Mouse (Mus musculus) left cerebral cortex, postnatal 4 days (tissue): ENCODE results near the gene Lrp1. TPM values are rescaled to one million over a fixed set of nuclear protein-coding genes. Genes with fewer than 3 reads are reported as not detected.

ENCODE experiments used
- DNase-seq: peaks from one replicate; pipeline ENCODE4 v3.0.0-alpha.2; 2022
- intact Hi-C: fragments of 180-260 bp; cut with DNase I; formaldehyde crosslinking; loops from one replicate; pipeline ENCODE4 v1.15.1; 2025
- total RNA-seq, 2 experiments: library from RNA; stranded (reverse); gene quantifications; 2 replicates each; pipeline ENCODE4 v1.2.3; 2021

The Lrp1 gene
- total RNA-seq, 2 experiments from 2014 or later: 286 to 296 TPM

- no peak for DNase-seq
- intact Hi-C loops: no loop called here
Observed at GRCm38 (mm10) chr10:127527481-127527880, 93.5 kb downstream of the Lrp1 start.

- peak; percentile 79 for DNase-seq
- intact Hi-C loops: no loop called here
Observed at GRCm38 (mm10) chr10:127526681-127527080, 94.3 kb downstream of the Lrp1 start.

- intact Hi-C loops: no loop called here
- no peak for DNase-seq
Observed at GRCm38 (mm10) chr10:127526048-127526447, 94.9 kb downstream of the Lrp1 start.

- intact Hi-C loops: no loop called here
- DNase-seq: no peak
Observed at GRCm38 (mm10) chr10:127524646-127525255, 96.2 kb downstream of the Lrp1 start.

- peak; percentile 91 for DNase-seq
- intact Hi-C loops: no loop called here
Observed at GRCm38 (mm10) chr10:127522088-127522581, 98.8 kb downstream of the Lrp1 start, which contains the start of gene Shmt2. Gene Shmt2, minus strand, starts transcription at chr10:127522444.

GRCm38 (mm10) chr10:127521611-127522080, 99.3 kb downstream of the Lrp1 start:
- no peak for DNase-seq
- intact Hi-C loops: no loop called here

GRCm38 (mm10) chr10:127520714-127521357, 100.1 kb downstream of the Lrp1 start:
- no peak for DNase-seq
- intact Hi-C loops: no loop called here

- intact Hi-C loops: no loop called here
- no peak for DNase-seq
Observed at GRCm38 (mm10) chr10:127519903-127520713, 100.8 kb downstream of the Lrp1 start.

- intact Hi-C loops: no loop called here
- DNase-seq: no peak
Observed at GRCm38 (mm10) chr10:127519041-127519701, 101.8 kb downstream of the Lrp1 start.

GRCm38 (mm10) chr10:127517941-127518340, 103.0 kb downstream of the Lrp1 start:
- DNase-seq: no peak
- intact Hi-C loops: no loop called here

GRCm38 (mm10) chr10:127516576-127517260, 104.2 kb downstream of the Lrp1 start:
- intact Hi-C loops: no loop called here
- no peak for DNase-seq

GRCm38 (mm10) chr10:127515983-127516459, 104.9 kb downstream of the Lrp1 start:
- intact Hi-C loops: no loop called here
- DNase-seq: no peak

GRCm38 (mm10) chr10:127515271-127515982, 105.5 kb downstream of the Lrp1 start:
- DNase-seq: no peak
- intact Hi-C loops: no loop called here

- DNase-seq: no peak
- intact Hi-C loops: no loop called here
Observed at GRCm38 (mm10) chr10:127514764-127515163, 106.2 kb downstream of the Lrp1 start, which contains the start of gene Ndufa4l2. Gene Ndufa4l2, plus strand, starts transcription at chr10:127514967.

GRCm38 (mm10) chr10:127514111-127514698, 106.7 kb downstream of the Lrp1 start:
- no peak for DNase-seq
- intact Hi-C loops: no loop called here

- intact Hi-C loops: no loop called here
Observed at GRCm38 (mm10) chr10:127513501-127514091, 107.4 kb downstream of the Lrp1 start.

GRCm38 (mm10) chr10:127512813-127513212, 108.1 kb downstream of the Lrp1 start:
- intact Hi-C loops: no loop called here
- peak; percentile 96 for DNase-seq

More at GRCm38 (mm10) chr10:127513501-127514091, 107.4 kb downstream of the Lrp1 start:
- DNase-seq: no peak

GRCm38 (mm10) chr10:127512307-127512666, 108.7 kb downstream of the Lrp1 start:
- intact Hi-C loops: no loop called here
- no peak for DNase-seq
